Mouse (Mus musculus): ENCODE measurements around the gene Fcrl1. TPM values are rescaled to one million over a fixed set of nuclear protein-coding genes. Genes with fewer than 3 reads are reported as not detected.
A peak's percentile ranks its signal among the peaks of the same experiment; 100 is the strongest.

Fcrl1 gene
- total and polyA plus RNA-seq, 2 experiments from 2014 or later: 0.18 TPM; not detected in 1

DNA sequence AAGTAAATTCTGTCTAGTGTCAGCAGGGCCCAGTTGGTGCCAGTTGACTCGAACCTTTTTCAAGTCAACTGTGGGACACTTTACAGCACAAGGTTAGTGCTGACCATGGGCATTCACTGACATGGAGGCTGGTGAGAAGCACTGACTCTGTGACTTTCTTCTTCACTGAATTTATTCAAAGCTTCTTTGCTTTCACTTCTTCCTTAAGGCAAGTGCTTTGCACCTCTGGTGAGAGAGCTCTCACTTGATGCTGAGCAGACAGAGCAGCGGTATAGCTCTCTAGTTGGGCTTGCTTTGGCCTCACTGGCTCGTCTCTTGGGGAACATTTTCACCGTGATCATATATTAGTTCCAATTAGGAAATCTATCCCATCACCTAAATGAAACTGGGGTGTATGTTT is 23.7 kb downstream of the Fcrl1 start:
- Histone ChIP-seq H3K27me3 (ENCODE audit: control insufficient read depth, insufficient read depth, low read length) (no peaks in the 10 kb centered on the region), H3K4me3 (ENCODE audit: low read depth, low read length) (no peak overlapping the region), H3K4me1 (ENCODE audit: control insufficient read depth, insufficient read depth) (no peaks in the 10 kb centered on the region), H3K9ac (replicated peaks; ENCODE audit: low read depth, low read length) (no peak overlapping the region), H3K4me2 (ENCODE audit: low read depth, low read length) (no peak overlapping the region), H3K27ac (ENCODE audit: low read depth) (no peak overlapping the region), H3K36me3 (replicated peaks; ENCODE audit: control insufficient read depth, insufficient read depth, low read length) (no peaks in the 10 kb centered on the region), H3K9me3 (replicated peaks; ENCODE audit: control insufficient read depth, low read length) (no peaks in the 10 kb centered on the region)
- DNase-seq (ENCODE audit: low spot score) (no peak), ATAC-seq (ENCODE audit: insufficient read depth, low read depth) (no peak)
- WGBS: 74% methylated on average over 4 of the region's 4 CpGs
- no peak for TF ChIP-seq CTCF (IDR thresholded peaks at IDR 0.05; ENCODE audit: low read depth)
- no peak for TF ChIP-seq EP300 (IDR thresholded peaks at IDR 0.05; ENCODE audit: low read depth)

GRCm38 (mm10) chr3:87401321-87401720 is 25.1 kb downstream of the Fcrl1 start:
- WGBS: 46% methylated on average over 5 of the region's 5 CpGs
- no peak for DNase-seq (ENCODE audit: low spot score)
- no peaks in the 10 kb centered on the region for H3K36me3 ChIP-seq (replicated peaks; ENCODE audit: control insufficient read depth, insufficient read depth, low read length)

DNA sequence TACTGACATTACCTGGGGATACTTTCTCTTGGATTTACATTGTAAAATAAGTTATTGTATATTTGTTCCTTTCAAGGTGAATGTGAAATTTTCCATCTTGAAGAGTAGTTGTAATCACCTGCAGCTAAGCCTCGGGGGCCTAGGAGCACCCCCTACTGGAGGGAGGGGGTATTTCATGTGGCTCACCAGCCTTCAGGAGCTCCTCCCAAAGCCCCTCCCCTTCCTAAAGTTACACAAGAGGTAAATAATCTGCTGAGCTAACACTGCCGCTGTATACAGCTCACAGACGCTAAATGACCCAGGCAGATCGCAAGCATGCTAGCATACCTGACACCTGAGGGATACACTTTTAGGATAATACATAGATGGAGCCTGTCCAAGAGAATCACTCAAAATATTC is 32.0 kb downstream of the Fcrl1 start:
- H3K27ac ChIP-seq (ENCODE audit: low read depth): no peak overlapping the region
- ATAC-seq (ENCODE audit: insufficient read depth, low read depth): no peak; the same call in 1 of the 2 replicates
- 0 out of 2 replicates have a peak, but pooled peaks cover 4% of the 10 kb centered on the region for H3K27me3 ChIP-seq (ENCODE audit: control insufficient read depth, insufficient read depth, low read length)
- no peak overlapping the region for H3K9ac ChIP-seq (replicated peaks; ENCODE audit: low read depth, low read length)
- no peaks in the 10 kb centered on the region for H3K9me3 ChIP-seq (replicated peaks; ENCODE audit: control insufficient read depth, low read length)
- TF ChIP-seq CTCF (IDR thresholded peaks at IDR 0.05; ENCODE audit: low read depth) (peak; percentile 36), EP300 (IDR thresholded peaks at IDR 0.05; ENCODE audit: low read depth) (no peak)
- no peaks in the 10 kb centered on the region for H3K36me3 ChIP-seq (replicated peaks; ENCODE audit: control insufficient read depth, insufficient read depth, low read length)
- no peak overlapping the region for H3K4me3 ChIP-seq (ENCODE audit: low read depth, low read length)
- H3K4me1 ChIP-seq (ENCODE audit: control insufficient read depth, insufficient read depth): peaks cover 3% of the 10 kb centered on the region; the same call in 1 of the 2 replicates
- DNase-seq (ENCODE audit: low spot score): no peak
- no peak overlapping the region for H3K4me2 ChIP-seq (ENCODE audit: low read depth, low read length)
- 23% methylated on average over 4 of the region's 4 CpGs for WGBS

More at GRCm38 (mm10) chr3:87401321-87401720, 25.1 kb downstream of the Fcrl1 start:
- Histone ChIP-seq H3K4me3 (ENCODE audit: low read depth, low read length) (no peak overlapping the region), H3K27ac (ENCODE audit: low read depth) (no peak overlapping the region), H3K4me1 (ENCODE audit: control insufficient read depth, insufficient read depth) (no peaks in the 10 kb centered on the region), H3K27me3 (ENCODE audit: control insufficient read depth, insufficient read depth, low read length) (no peaks in the 10 kb centered on the region), H3K9ac (replicated peaks; ENCODE audit: low read depth, low read length) (no peak overlapping the region), H3K4me2 (ENCODE audit: low read depth, low read length) (no peak overlapping the region), H3K9me3 (replicated peaks; ENCODE audit: control insufficient read depth, low read length) (no peaks in the 10 kb centered on the region)
- no peak for ATAC-seq (ENCODE audit: insufficient read depth, low read depth)
- no peak for TF ChIP-seq EP300 (IDR thresholded peaks at IDR 0.05; ENCODE audit: low read depth)
- TF ChIP-seq CTCF (IDR thresholded peaks at IDR 0.05; ENCODE audit: low read depth): no peak

DNA sequence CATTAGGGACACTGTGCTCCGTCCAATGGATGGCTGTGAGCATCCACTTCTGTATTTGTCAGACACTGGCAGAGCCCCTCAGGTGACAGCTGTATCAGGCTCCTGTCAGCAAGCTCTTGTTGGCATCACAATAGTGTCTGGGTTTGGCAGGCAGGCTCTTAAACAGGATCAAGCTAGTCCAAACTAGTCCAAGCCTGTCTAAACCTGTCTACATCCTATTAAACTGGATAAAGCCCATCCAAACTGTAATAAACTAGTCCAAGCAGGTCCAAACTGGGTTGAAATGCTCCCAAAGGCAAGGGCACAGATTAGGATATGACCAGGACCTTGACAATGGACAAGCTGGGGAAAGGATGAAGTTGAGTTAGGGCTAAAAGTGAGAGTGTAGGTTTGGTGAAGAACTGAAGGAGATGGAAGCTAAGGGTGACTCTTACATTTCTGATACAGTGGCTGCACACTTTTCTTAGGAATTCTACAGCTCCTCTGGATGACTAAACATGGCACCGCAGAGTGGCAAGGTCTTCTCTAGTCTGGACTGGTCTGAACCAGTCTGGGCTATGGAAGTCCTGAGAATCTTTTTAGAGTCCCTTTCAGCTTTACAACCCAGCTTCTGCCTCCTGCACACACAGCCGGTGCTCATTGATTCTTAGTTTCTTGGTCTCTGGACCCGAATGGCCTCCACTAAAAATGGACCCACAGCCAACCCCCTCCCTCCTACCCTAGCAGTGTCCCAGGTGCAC is 33.2 kb downstream of the Fcrl1 start:
- H3K27ac ChIP-seq (ENCODE audit: low read depth): no peak overlapping the region
- no peaks in the 10 kb centered on the region for H3K9me3 ChIP-seq (replicated peaks; ENCODE audit: control insufficient read depth, low read length)
- H3K27me3 ChIP-seq (ENCODE audit: control insufficient read depth, insufficient read depth, low read length): 0 out of 2 replicates have a peak, but pooled peaks cover 4% of the 10 kb centered on the region
- no peak overlapping the region for H3K4me2 ChIP-seq (ENCODE audit: low read depth, low read length)
- peak; percentile 41; the same call in 1 of the 2 replicates for ATAC-seq (ENCODE audit: insufficient read depth, low read depth)
- peaks cover 3% of the 10 kb centered on the region; the same call in 1 of the 2 replicates for H3K4me1 ChIP-seq (ENCODE audit: control insufficient read depth, insufficient read depth)
- no peak overlapping the region for H3K4me3 ChIP-seq (ENCODE audit: low read depth, low read length)
- H3K9ac ChIP-seq (replicated peaks; ENCODE audit: low read depth, low read length): no peak overlapping the region
- 75% methylated on average over 4 of the region's 4 CpGs for WGBS
- TF ChIP-seq CTCF (IDR thresholded peaks at IDR 0.05; ENCODE audit: low read depth) (no peak), EP300 (IDR thresholded peaks at IDR 0.05; ENCODE audit: low read depth) (no peak)
- no peak for DNase-seq (ENCODE audit: low spot score)
- H3K36me3 ChIP-seq (replicated peaks; ENCODE audit: control insufficient read depth, insufficient read depth, low read length): no peaks in the 10 kb centered on the region

- H3K9ac ChIP-seq (replicated peaks; ENCODE audit: low read depth, low read length): no peak overlapping the region
- ATAC-seq (ENCODE audit: insufficient read depth, low read depth) (no peak), DNase-seq (ENCODE audit: low spot score) (no peak)
- H3K27me3 ChIP-seq (ENCODE audit: control insufficient read depth, insufficient read depth, low read length): 0 out of 2 replicates have a peak, but pooled peaks cover 4% of the 10 kb centered on the region
- 70% methylated on average over 6 of the region's 6 CpGs for WGBS
- H3K4me2 ChIP-seq (ENCODE audit: low read depth, low read length): no peak overlapping the region
- no peak overlapping the region for H3K27ac ChIP-seq (ENCODE audit: low read depth)
- peaks cover 3% of the 10 kb centered on the region; the same call in 1 of the 2 replicates for H3K4me1 ChIP-seq (ENCODE audit: control insufficient read depth, insufficient read depth)
- no peaks in the 10 kb centered on the region for H3K9me3 ChIP-seq (replicated peaks; ENCODE audit: control insufficient read depth, low read length)
- no peak overlapping the region for H3K4me3 ChIP-seq (ENCODE audit: low read depth, low read length)
- TF ChIP-seq CTCF (IDR thresholded peaks at IDR 0.05; ENCODE audit: low read depth) (no peak), EP300 (IDR thresholded peaks at IDR 0.05; ENCODE audit: low read depth) (no peak)
- no peaks in the 10 kb centered on the region for H3K36me3 ChIP-seq (replicated peaks; ENCODE audit: control insufficient read depth, insufficient read depth, low read length)
Observed at GRCm38 (mm10) chr3:87410605-87411004, 34.4 kb downstream of the Fcrl1 start.

Data from heart, postnatal 0 days (tissue).